Mouse (Mus musculus): Measurements from ENCODE around the gene Mcf2l.

- TF ChIP-seq CTCF (IDR thresholded peaks at IDR 0.05), result no peak
- no peak for TF ChIP-seq EP300 (IDR thresholded peaks at IDR 0.05)
These were observed 60.9 kb downstream of the Mcf2l start for GRCm38 (mm10) chr8:12934453-12935043.

All from lung, postnatal 0 days (tissue).